Mouse (Mus musculus): Measurements from ENCODE around the gene Il17f. TPM values are rescaled to one million over a fixed set of nuclear protein-coding genes. Genes with fewer than 3 reads are reported as not detected.
A peak's percentile ranks its signal among the peaks of the same experiment; 100 is the strongest.
"Not testable (repeated sequence)": the region's sequence is repeated elsewhere in the genome, so short reads cannot be mapped to it uniquely, and the experiment has no call there.

The Il17f gene
- total RNA-seq (2021), result not detected

DNA sequence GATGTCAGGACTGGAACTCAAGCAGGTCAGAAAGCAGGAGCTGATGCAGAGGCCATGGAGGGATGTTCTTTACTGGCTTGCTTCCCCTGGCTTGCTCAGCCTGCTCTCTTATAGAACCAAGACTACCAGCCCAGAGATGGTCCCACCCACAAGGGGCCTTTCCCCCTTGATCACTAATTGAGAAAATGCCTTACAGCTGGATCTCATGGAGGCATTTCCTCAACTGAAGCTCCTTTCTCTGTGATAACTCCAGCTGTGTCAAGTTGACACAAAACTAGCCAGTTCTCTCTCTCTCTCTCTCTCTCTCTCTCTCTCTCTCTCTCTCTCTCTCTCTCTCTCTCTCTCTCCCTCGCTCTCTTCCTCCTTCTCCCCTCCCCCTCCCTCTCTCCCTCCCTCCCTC, at the start of gene Il17f:
Gene Il17f (minus strand): TSS at position 101 of the 400 bp plus-strand sequence.
- DNase-seq; intact Hi-C loops (cut with DNase I): not testable (repeated sequence)

- intact Hi-C loops (cut with DNase I), result no loop called here
- DNase-seq, result peak; percentile 84
These were observed 49.5 kb upstream of the Il17f start for GRCm38 (mm10) chr1:20839911-20840310.

GRCm38 (mm10) chr1:20836551-20837125, 46.2 kb upstream of the Il17f start:
- DNase-seq, result no peak
- intact Hi-C loops (cut with DNase I), result no loop called here

DNA sequence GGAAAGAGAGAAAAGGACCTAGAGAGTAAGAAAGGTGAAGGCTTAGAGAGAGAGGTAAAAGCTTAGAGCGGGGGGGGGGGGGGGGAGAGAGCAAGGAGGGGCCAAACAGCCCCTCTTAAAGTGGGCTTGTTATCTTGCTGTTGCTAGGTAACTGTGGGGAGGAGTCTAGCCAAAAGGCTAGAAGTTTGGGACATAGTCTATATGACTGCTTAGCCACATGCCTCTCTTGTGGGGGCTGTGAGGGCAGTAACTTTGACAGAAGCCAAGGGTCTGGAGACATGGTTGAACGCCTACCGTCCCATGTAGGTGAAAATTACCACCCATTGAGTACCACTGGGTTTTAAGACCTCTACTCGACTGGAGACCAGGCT, 42.7 kb upstream of the Il17f start:
- no peak for DNase-seq
- intact Hi-C loops (cut with DNase I), result no loop called here

- intact Hi-C loops (cut with DNase I), result no loop called here
- DNase-seq, result no peak
These were observed 42.2 kb upstream of the Il17f start for GRCm38 (mm10) chr1:20832473-20833140.

GRCm38 (mm10) chr1:20830546-20830945, 40.1 kb upstream of the Il17f start:
- intact Hi-C loops (cut with DNase I), result no loop called here
- no peak for DNase-seq

- intact Hi-C loops (cut with DNase I), result no loop called here
- no peak for DNase-seq
These were observed 37.6 kb upstream of the Il17f start for GRCm38 (mm10) chr1:20828061-20828460.

- DNase-seq, result no peak
- intact Hi-C loops (cut with DNase I), result no loop called here
These were observed 34.6 kb upstream of the Il17f start for GRCm38 (mm10) chr1:20825036-20825435.

GRCm38 (mm10) chr1:20823906-20824305, 33.5 kb upstream of the Il17f start:
- intact Hi-C loops (cut with DNase I), result no loop called here
- DNase-seq, result no peak

GRCm38 (mm10) chr1:20823471-20823870, 33.1 kb upstream of the Il17f start:
- DNase-seq, result no peak
- intact Hi-C loops (cut with DNase I), result no loop called here

GRCm38 (mm10) chr1:20820959-20821358, 30.5 kb upstream of the Il17f start:
- DNase-seq, result no peak
- intact Hi-C loops (cut with DNase I), result no loop called here

- intact Hi-C loops (cut with DNase I), result loop anchor here (10.0 kb wide), 1 partner anchor 345 kb away; no protein-coding TSS in a partner anchor
- DNase-seq, result peak; percentile 89
These were observed 29.6 kb upstream of the Il17f start, which contains the start of gene Mcm3 for GRCm38 (mm10) chr1:20819771-20820605. Mcm3 (minus strand) TSS chr1:20820312.

- no peak for DNase-seq
- intact Hi-C loops (cut with DNase I), result loop anchor here (10.0 kb wide), 1 partner anchor 347 kb away; no protein-coding TSS in a partner anchor
These were observed 27.2 kb upstream of the Il17f start for GRCm38 (mm10) chr1:20817596-20817995.

DNA sequence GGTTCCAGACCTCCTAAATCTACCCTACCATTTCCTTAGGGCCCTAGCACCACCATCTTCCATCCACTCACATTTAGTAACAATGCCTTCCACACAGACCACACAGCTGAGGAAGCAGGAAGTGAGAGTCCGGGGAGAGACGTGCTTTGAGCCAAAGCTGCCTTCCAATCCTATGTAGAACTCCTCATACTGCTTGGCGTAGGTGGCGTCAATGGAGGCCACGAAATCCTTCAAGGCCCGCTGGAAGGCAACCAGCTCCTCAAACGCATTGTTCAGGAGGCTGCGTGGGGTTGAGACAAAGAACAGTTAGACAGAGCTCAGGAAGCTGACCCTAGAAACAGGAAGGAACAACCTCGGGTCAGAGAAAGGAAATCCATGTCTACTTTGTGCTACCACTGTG, 26.8 kb upstream of the Il17f start:
- intact Hi-C loops (cut with DNase I), result loop anchor here (10.0 kb wide), 1 partner anchor 348 kb away; no protein-coding TSS in a partner anchor
- DNase-seq, result no peak

DNA sequence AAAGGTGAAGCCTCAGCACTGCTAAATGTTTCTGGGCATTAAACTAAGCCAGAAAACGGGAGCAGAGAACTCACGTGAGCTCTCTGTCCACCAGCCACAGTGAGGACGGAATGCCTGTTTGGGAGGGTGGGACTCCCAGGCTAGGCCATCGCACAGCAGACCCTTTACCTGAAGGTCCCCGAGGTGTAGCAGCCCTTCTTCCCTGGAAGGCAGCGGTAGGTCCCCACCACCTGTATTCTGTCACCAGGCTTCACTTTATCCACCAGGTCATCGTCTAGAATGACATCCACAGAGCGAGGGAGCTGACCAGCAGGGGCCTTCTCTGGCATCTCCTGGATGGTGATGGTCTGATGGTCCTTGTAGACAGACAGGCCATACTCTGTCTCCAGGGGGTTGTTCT, 24.1 kb upstream of the Il17f start:
- intact Hi-C loops (cut with DNase I), result loop anchor here (10.0 kb wide), 1 partner anchor 350 kb away; no protein-coding TSS in a partner anchor
- no peak for DNase-seq

DNA sequence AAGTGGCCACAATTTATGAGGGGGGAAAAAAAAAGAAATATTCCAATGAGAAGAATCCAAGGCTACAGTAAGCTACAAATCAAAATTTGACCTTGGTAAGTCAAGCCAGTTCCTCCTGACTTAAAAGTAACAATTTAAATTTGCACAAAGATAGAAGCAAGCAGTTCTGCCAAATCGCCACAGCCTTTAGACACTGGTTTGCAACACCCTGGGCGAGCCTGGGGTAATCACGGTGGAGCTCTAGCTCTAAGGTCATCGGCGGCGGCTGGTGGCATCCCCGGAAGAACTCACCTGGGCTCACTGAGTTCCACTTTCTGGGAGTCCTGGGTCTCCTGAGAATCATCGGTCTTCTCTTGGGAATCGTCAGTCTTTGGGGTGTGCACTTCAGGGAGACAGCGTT, 14.1 kb upstream of the Il17f start:
- no peak for DNase-seq
- intact Hi-C loops (cut with DNase I), result loop anchor here (5.0 kb wide), 2 partner anchors 102 to 192 kb away; no protein-coding TSS in a partner anchor

DNA sequence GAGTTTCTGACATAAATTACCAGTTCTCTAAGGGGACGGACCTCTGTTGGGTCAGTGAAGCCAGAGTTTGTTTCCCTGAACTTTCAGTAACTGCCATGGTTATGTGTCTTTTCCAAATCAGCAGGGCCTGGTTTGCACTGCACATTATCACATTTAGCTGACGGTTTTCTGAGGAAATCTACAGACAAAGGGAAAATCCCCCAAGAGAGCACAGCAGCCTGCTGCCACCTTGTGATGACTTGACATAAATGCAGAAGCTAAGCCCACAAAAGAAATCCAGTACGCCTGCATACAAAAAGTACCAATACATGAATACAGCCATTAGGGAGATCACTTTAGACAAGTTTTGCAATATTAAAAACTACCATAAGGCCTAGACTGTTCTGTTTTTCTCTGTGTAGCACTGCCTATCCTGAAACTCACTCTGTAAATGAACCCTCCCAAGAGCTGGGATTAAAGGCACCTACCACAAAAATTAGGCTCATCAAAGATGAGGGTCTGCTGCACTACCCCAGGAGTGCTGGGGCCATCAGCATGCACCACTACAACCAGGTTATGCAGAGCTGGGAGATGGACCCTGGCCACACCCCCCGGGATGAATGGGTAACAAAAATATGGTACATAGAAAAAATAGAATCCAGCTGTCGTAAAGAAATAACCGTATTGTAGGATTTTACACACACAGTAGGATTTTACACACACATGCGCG, 11.4 kb upstream of the Il17f start:
- intact Hi-C loops (cut with DNase I), result loop anchor here (5.0 kb wide), 2 partner anchors 100 to 190 kb away; no protein-coding TSS in a partner anchor
- peak; percentile 20 for DNase-seq

- no peak for DNase-seq
- intact Hi-C loops (cut with DNase I), result loop anchor here (5.0 kb wide), 2 partner anchors 99 to 189 kb away; no protein-coding TSS in a partner anchor
These were observed 10.9 kb upstream of the Il17f start for GRCm38 (mm10) chr1:20801275-20801674.

- DNase-seq, result no peak
- intact Hi-C loops (cut with DNase I), result no loop called here
These were observed 4.8 kb upstream of the Il17f start for GRCm38 (mm10) chr1:20795178-20795577.

DNA sequence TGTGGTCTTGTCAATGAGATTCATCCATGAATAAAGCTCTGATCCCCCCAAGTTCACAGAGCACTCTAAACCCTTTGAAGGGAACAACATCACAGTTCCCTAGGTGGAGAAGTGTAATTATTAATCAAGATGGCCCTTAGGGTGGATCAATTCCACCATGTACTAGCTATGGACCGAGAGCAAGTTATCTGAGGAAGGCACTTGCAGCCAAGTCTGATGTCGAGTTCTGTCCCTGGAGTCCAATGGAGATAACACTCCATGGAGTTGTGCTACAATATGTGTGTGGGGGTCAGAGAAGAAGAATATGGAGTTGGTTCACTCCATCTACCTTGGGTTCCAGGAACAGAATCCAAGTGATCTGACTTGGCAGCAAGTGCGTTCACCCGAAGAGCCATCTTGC, 4.3 kb upstream of the Il17f start:
- intact Hi-C loops (cut with DNase I), result no loop called here
- DNase-seq, result no peak

DNA sequence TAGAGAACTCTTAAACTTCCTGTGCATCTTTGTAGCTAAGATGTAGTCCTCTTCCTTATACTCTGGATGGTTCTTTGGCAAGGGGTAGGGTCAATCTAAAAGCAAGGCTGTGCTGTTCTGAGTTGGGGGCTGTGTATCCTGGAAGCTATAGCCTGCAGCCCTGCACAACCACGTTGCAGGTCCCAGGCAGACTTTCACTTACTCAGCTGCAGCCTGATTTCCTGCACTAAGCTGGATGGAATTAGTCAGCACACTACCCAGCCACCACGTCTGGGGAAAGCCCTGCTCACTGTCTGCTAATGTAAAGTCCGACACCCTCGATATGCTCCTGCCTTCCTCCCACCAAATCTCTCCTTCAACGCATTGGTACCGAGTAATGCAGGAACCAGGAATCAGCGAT, 997 bp upstream of the Il17f start:
- DNase-seq, result no peak
- intact Hi-C loops (cut with DNase I), result no loop called here

All from left cerebral cortex, postnatal 4 days (tissue).